Mouse (Mus musculus) cerebellum, postnatal 10 days (tissue): ENCODE measurements around the gene Tlr2.

Experiments
- DNase-seq, 2 experiments: peaks; one replicate each; pipeline ENCODE4 v3.0.0; 2021; ENCODE audit warnings: mixed read lengths in 2 of 2

Gene Tlr2

DNA sequence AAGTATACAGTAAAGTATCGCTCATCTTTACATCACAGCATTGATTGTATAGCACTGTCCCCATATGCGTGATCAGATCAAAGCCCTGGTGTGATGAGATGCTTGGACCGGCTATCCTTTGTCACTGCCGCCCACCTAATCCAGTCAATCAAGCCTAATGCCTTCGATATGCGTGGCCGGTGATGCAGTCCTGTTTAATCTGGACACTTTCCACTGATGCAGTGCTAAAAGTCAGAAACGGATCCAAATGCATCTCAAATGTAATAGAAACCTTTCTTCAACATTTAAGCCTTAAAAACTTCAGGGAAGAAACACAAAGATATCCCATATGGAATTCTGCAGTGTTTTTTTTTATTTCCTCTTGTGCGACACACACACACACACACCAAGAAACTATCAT is 13.9 kb downstream of the Tlr2 start:
- DNase-seq, result no peak

DNA sequence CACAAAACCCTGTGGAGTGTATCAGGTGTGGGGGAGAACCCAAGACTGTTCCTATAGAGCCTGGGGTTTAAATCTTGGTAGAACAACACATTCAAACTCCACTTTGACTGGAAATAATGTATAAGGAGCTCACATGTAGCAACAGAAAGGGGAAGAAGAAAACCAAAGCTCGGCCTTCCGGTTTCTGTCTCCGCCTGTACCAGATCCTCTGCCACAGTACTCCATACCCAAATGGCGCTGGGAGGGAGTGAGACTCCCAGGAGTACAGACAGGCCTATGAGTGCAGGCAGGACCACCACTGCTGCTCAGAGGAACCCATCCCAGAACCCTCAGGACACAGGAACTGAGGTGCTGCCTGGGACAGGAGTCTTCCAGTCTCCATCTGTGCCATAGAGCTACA is 17.8 kb downstream of the Tlr2 start:
- no peak for DNase-seq

DNA sequence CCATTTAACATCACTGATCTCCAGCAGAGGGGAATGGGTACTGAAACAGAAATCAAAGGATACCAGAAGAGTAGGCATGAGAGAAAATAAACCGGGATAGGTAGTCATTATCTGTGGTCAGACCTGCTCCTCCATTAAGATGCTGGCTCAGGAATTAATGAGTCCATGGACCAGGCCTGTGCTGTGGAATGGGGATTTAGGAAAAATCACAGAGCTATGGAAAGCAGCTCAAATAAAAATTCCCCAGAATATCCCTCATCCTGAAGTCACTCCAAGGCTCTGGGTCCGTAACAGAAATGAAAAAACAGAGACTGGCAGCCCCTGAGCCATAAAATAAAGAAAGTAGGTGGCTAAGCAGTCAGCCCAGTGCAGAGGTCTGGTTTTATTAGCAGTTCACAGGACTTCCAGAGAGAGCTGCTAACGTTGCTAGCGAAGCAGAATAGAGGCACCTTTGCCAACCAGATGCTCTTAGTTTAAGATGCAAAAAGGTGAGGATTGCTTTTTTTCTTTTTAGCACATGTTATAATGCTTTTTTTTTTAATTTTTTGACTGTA is 25.1 kb downstream of the Tlr2 start:
- DNase-seq, result no peak

DNA sequence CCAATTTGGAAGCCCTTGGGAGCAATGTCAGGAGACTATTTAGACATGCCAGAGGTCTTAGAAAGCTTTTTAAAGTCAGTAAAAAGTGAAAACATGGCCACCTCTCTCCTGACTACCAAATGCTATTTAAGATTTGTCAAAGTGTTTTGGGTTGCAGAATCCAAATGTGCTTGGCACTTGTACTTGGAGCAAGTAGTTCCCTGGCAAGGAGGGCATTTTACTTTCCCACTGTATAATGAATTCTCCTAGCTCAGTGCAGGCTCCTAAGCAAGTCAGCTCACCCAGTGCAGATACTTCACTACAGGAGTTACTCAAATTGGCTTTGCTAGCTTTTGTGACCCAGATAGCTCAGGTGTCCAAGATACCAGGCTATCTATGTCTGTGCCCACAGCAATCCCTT is 28.7 kb downstream of the Tlr2 start:
- DNase-seq, result no peak

DNA sequence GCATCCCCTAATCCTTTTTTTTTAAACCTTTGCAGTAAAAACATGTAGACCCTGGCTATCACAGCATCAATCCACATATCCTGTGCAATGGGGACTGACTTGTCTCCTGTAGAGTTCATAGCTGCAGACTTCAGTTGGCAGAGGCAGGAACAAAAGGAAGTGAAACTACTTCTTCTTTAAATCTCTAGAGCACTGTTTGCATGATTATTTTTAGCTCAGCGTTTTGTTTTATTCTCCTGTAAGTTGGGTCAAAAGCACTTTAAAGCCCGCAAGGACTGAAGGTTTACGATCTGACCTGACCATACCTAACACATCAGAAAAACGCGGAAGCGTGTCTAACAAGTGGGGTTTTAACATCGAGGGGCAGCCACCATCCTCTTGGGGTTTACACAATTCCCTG is 29.6 kb downstream of the Tlr2 start:
- DNase-seq, result no peak

DNA sequence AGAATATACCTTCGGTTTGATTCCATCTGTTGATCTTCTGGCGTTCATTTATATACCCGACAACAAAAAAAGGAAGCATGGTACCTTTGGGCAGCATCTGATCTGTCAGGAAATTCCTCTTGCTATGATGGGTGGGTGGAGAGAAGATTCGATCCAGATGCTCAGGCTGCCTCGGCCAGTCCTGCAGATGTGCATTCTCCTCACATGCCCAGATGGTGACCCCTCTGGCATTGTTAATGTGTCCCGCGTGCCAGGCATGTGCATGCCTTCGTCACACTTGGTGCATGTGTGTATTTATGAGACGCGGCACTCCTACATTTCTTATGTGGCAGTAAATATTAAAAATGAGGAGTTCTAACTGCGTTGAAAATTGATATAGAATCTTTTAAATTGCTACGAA is 33.1 kb downstream of the Tlr2 start:
- no peak for DNase-seq

DNA sequence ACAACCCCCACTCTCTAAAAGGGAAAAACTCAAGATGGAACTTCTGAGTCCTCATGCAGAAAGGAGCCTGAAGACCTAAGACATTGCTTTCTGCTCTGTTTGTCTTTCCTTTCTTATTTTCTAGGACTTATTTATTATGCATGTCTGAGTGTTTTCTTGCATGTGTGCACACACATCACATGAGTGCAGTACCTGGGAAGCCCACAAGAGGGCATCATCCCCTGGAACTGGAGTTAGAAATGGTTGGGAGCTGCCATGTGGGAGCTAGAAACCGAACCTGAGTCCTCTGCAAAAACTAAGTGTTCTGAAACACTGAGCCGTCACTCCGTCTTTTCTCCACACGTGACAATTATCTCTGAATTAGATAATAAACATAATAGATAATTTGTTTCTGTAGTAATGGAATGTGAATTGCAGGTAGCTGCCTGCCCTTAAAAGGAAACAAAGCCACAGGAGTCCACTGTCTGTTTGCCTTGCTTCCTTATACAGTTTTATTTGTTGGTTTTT is 39.9 kb downstream of the Tlr2 start:
- no peak for DNase-seq

DNA sequence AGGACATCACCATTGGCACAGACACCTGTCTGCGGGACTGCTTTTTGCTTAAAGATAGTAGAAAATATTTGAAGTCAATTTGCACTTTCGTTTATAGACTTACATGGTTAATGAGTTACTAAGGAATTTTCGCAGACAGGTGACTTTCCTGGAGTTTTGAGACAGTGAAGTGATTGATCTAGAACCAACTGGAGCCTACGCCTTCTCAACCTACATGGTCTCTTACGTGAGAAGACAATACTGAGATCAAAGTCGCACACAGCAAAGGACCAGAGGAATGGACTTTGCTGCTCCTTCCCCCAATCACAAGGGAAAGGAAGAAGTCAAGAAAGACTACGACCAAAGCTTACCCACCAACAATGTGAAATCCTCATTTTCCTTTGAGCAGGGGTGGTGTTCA is 42.1 kb downstream of the Tlr2 start:
- DNase-seq, result no peak

DNA sequence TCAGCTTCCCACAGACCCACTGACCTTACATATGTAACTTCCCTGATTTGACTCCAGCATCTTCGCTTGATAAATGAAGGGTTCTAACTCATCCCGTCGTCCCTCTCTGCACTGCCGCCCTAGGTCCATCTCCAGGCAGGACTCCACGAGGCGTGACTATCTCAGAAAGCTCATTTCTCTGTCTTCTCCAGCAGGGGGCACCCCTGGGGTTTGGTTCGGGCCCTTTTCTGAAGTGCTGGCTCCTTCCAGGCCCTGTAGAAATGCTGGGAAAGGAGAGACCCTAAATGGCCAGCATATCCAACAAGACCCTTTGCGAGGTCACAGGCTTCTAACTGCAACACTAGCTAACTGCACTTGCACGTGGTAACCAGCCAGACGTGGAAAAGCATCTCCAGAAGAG is 43.7 kb downstream of the Tlr2 start:
- peak; percentile 76 to 80 for DNase-seq

DNA sequence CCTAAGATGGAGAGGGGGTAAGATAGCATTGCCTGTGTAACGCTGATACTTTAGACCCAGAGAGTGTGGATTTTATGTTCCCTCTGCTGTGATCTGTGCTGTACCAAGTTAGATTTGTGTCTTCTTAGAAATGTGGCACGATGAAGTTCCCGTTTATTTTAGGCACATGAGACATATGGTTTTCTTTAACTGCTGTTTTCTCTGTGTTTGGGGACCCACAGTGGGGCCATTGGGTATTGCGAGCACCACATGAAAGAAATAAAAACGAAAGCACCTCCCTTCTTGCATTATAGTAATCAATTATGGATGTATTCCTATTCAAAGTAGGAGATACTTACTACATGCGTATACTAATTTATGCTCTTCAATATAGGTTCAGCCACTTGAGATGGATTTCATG is 44.5 kb downstream of the Tlr2 start:
- DNase-seq, result no peak

DNA sequence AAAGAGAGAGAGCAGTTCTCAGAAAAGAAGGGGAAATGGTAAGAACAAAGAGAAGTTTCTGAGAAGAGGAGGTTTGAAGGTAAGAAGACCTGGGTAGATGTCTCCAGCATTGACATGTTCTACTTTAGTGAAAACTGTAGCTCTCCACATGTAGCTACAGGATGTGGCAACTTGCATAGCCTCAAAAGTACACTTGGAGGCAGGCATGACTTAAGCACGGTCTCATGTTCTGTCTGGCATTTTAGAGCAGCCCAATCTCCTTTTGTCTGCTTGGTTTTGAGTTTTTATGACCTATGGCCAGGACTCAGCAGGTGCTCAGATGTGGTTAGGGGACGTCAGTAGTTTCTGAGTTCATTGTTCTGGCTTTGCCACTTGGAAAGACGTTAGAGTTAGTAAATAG is 50.1 kb downstream of the Tlr2 start:
- no peak for DNase-seq

DNA sequence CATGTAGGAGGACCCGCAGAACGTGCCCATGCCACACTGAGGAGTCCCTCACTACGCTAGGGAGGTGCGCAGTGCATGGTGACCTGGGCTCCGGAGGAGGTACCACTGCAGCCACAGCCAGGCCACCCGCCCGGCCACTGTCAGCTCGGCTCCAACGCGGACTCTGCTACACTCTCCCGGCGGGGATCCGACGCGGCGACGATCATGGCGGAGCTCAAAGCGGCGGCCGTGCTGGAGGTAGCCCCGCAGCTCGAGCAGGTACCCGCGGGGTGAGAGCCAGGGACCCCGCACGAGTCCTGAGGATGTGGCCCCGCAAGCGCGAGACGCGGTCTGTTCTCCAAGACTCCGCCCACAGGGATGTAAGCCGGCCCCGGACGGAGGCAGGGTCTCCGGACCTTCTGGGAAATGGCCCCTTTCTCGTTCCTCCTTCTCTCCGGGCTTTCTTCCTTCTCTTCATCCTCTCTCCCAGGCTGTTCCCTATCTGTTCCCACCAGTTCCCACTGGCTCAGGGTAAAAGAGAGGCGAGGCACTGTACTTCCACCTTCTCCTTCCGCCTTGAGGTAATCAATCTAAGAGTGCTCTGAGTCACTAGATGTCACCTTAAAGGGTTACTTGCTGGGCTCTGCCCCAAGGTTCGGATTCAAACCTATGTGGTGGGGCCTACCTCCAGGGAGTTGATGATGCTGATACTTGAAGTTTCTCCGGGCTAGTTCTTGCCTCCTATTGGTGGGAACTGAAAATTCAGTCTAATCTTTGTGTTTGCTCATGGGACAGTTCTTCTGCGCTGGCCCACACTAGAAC is 51.7 kb downstream of the Tlr2 start:
- peak; percentile 39 to 41 for DNase-seq

DNA sequence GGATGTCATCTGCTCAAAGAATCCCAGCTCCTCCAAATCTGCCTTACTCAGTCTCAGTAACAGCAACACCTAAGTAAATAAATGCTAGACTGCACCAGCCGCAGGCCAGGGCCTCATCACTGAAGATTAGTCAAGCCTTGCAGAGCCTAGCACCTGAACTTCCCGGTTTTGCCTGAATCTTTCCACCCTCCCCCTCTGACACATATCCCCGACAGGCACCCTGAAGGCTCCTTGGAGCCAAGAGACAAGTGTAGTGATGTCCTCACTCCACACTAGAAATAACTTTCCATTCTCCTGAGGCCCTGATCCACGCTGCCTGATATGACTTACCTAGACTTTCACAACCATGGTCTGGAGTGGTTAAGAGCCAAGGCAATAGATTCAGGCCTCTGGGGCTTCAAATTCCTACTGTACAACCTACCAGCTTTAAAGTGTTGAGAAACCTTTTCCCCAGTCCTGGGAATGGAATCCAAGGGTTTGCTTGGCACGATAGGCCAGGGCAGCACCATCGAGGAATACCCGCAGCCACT is 53.7 kb downstream of the Tlr2 start:
- no peak for DNase-seq

DNA sequence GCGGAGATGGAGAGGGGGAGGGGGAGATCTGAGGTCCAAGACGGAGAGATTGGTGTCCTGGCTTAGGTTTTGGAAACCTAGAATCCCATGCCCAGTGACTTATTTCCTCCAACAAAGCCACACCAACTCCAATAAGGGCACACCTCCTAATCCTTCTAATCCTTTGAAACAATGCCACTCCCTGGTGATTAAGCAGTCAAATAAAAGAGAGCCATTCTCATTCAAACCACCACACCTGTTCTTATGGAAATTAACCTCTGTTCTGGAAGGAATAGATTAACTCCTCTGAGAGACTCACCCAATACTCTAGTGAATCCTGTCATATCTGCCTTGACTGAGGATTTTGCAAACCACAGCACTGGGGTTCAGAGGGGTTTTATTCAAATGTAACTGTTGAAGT is 54.5 kb downstream of the Tlr2 start:
- DNase-seq, result no peak
